Mouse (Mus musculus): ENCODE data around the gene Tmigd3. TPM values are rescaled to one million over a fixed set of nuclear protein-coding genes. Genes with fewer than 3 reads are reported as not detected.

The Tmigd3 gene
- total RNA-seq, 2 experiments from 2014 or later, result not detected

- no peak for DNase-seq (ENCODE audit: extremely low spot score in 1 of 2, low spot score in 1 of 2)
Observed at GRCm38 (mm10) chr3:105927561-105928194, 57.0 kb downstream of the Tmigd3 start.

- no peak for DNase-seq (ENCODE audit: extremely low spot score in 1 of 2, low spot score in 1 of 2)
Observed at GRCm38 (mm10) chr3:105928195-105928569, 57.5 kb downstream of the Tmigd3 start.

- no peak for DNase-seq (ENCODE audit: extremely low spot score in 1 of 2, low spot score in 1 of 2)
Observed at GRCm38 (mm10) chr3:105928781-105929180, 58.1 kb downstream of the Tmigd3 start.

GRCm38 (mm10) chr3:105929821-105930220 lies 59.1 kb downstream of the Tmigd3 start:
- no peak for DNase-seq (ENCODE audit: extremely low spot score in 1 of 2, low spot score in 1 of 2)

- DNase-seq (ENCODE audit: extremely low spot score in 1 of 2, low spot score in 1 of 2), result no peak
Observed at GRCm38 (mm10) chr3:105931095-105931494, 60.4 kb downstream of the Tmigd3 start.

- no peak for DNase-seq (ENCODE audit: extremely low spot score in 1 of 2, low spot score in 1 of 2)
Observed at GRCm38 (mm10) chr3:105932240-105933071, 61.8 kb downstream of the Tmigd3 start, which contains the start of gene I830077J02Rik. Gene I830077J02Rik (minus strand): TSS chr3:105932664.

GRCm38 (mm10) chr3:105933926-105934325 lies 63.2 kb downstream of the Tmigd3 start:
- no peak for DNase-seq (ENCODE audit: extremely low spot score in 1 of 2, low spot score in 1 of 2)

- no peak for DNase-seq (ENCODE audit: extremely low spot score in 1 of 2, low spot score in 1 of 2)
Observed at GRCm38 (mm10) chr3:105935033-105935432, 64.3 kb downstream of the Tmigd3 start.

- DNase-seq (ENCODE audit: extremely low spot score in 1 of 2, low spot score in 1 of 2), result no peak
Observed at GRCm38 (mm10) chr3:105936111-105936510, 65.4 kb downstream of the Tmigd3 start.

- DNase-seq (ENCODE audit: extremely low spot score in 1 of 2, low spot score in 1 of 2), result no peak
Observed at GRCm38 (mm10) chr3:105951348-105951747, 80.6 kb downstream of the Tmigd3 start.

GRCm38 (mm10) chr3:105957235-105957634 lies 86.5 kb downstream of the Tmigd3 start:
- DNase-seq (ENCODE audit: extremely low spot score in 1 of 2, low spot score in 1 of 2), result no peak

GRCm38 (mm10) chr3:105958204-105958603 lies 87.5 kb downstream of the Tmigd3 start:
- no peak for DNase-seq (ENCODE audit: extremely low spot score in 1 of 2, low spot score in 1 of 2)

GRCm38 (mm10) chr3:105958974-105959580 lies 88.4 kb downstream of the Tmigd3 start, which contains the start of gene Wdr77:
Gene Wdr77 (plus strand): TSS chr3:105959369.
- peak; percentile 91 for DNase-seq (ENCODE audit: extremely low spot score in 1 of 2, low spot score in 1 of 2)

- DNase-seq (ENCODE audit: extremely low spot score in 1 of 2, low spot score in 1 of 2), result no peak
Observed at GRCm38 (mm10) chr3:105959585-105959984, 88.9 kb downstream of the Tmigd3 start.

- DNase-seq (ENCODE audit: extremely low spot score in 1 of 2, low spot score in 1 of 2), result no peak
Observed at GRCm38 (mm10) chr3:105959999-105960398, 89.3 kb downstream of the Tmigd3 start, which contains the start of gene Atp5f1. Gene Atp5f1 (minus strand): TSS chr3:105960099.

- DNase-seq (ENCODE audit: extremely low spot score in 1 of 2, low spot score in 1 of 2), result no peak
Observed at GRCm38 (mm10) chr3:105960700-105961099, 90.0 kb downstream of the Tmigd3 start.

GRCm38 (mm10) chr3:105971831-105972446 lies 101.2 kb downstream of the Tmigd3 start:
- no peak for DNase-seq (ENCODE audit: extremely low spot score in 1 of 2, low spot score in 1 of 2)

GRCm38 (mm10) chr3:105973411-105973810 lies 102.7 kb downstream of the Tmigd3 start, which contains the start of gene Ovgp1:
Gene Ovgp1 (plus strand): TSS chr3:105973711.
- no peak for DNase-seq (ENCODE audit: extremely low spot score in 1 of 2, low spot score in 1 of 2)
